Mouse (Mus musculus): ENCODE measurements around the gene Psap. TPM values are rescaled to one million over a fixed set of nuclear protein-coding genes. Genes with fewer than 3 reads are reported as not detected.

The Psap gene
- polyA plus RNA-seq, 1 experiment: 1,603 TPM

DNA sequence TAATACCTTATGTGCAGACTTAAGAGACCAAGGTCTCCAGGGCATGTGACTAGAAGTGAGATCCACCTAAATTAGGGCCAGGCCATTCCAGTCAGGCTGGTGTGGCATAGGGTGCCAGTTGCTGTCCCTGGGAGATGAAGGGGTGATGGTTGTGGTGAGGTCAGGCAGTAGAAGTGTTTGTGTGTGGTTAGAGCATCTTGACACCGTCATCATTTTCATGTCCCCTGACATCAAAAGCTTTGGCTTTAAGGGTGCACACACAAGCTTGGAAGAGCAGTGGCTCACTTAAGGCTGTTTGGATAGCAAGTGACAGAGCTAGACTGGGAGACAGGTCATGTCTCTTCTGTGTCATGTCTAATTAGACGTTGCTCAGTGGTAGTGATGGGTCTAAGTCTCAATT, 10.3 kb downstream of the Psap start:
- H3K4me3 ChIP-seq (ENCODE audit: insufficient read depth, low read depth, low read length): no peak overlapping the region
- peaks cover 55% of the 10 kb centered on the region for H3K4me1 ChIP-seq (ENCODE audit: control insufficient read depth, insufficient read depth, low read length)
- no peaks in the 10 kb centered on the region for H3K27me3 ChIP-seq (replicated peaks; ENCODE audit: control insufficient read depth, insufficient read depth, low read length)
- 45% methylated on average over 2 of the region's 2 CpGs for WGBS
- no peak for TF ChIP-seq CTCF (conservative IDR thresholded peaks at IDR 0.05; ENCODE audit: insufficient read depth, insufficient read length, low read depth, low read length)
- no peak for TF ChIP-seq POLR2A (IDR thresholded peaks at IDR 0.05; ENCODE audit: low read depth, low read length)
- no peak overlapping the region for H3K27ac ChIP-seq (ENCODE audit: insufficient read depth, low read depth, low read length)
- H3K36me3 ChIP-seq (ENCODE audit: control insufficient read depth, insufficient read depth, low read length): no peaks in the 10 kb centered on the region
- DNase-seq: no peak

DNA sequence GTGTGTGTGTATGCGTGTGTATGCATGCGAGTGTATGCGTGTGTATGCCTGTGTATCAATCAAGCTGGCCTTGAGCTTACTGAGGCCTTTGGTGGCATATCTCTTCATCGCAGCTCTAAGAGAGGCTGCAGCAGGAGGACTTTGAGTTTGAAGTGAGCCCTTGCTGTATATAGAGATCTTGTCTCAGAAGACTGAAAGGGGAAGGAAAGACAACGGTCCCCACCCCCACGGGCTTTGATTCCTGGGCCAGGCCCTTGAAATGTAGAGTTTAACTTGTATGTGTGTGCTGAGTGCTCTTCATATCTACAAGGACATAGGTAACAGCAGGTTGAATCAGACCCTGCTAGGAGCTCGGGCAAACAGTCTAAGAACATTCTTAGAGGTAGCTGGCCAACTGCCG, 11.8 kb downstream of the Psap start:
- DNase-seq: no peak
- TF ChIP-seq CTCF (conservative IDR thresholded peaks at IDR 0.05; ENCODE audit: insufficient read depth, insufficient read length, low read depth, low read length) (no peak), POLR2A (IDR thresholded peaks at IDR 0.05; ENCODE audit: low read depth, low read length) (no peak)
- Histone ChIP-seq H3K27ac (ENCODE audit: insufficient read depth, low read depth, low read length) (no peak overlapping the region), H3K4me3 (ENCODE audit: insufficient read depth, low read depth, low read length) (no peak overlapping the region), H3K4me1 (ENCODE audit: control insufficient read depth, insufficient read depth, low read length) (peaks cover 52% of the 10 kb centered on the region), H3K36me3 (ENCODE audit: control insufficient read depth, insufficient read depth, low read length) (no peaks in the 10 kb centered on the region; the same call in 1 of the 2 replicates), H3K27me3 (replicated peaks; ENCODE audit: control insufficient read depth, insufficient read depth, low read length) (no peaks in the 10 kb centered on the region)
- 62% methylated on average over 8 of the region's 8 CpGs for WGBS

DNA sequence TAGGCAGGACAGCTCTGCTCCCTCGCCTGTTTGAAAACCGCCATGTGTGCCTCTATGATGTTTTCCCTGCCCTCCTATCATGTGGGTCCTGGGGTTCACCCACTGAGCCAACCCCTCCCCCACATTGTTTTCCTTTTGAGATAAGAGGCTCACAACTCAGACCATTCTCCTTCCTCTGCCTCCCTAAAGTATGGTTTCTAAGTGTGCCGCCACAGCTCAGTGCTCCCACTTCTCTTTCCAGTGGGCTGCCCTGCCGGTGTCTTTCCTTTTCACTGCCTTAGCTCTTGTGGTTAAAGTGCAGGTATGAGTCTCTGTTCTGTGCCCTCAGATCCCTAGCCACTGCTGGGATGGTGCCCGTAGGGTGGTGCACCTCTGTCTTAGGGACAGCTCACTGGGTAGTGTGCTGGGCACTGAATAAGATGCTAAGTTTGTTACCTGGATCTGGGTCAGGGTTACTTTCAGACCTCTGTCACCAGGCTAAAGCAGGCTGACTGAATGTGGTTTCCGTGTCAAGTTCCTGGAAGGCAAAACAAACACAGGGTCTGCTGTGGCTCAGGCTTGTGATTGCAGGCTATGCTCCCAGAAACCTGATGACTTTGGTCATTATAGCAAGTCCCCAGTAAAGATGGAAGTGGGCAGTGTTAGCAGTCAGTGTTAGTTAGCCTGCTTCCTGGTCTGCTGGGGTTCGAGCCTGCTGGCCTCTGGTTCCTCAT, 12.8 kb downstream of the Psap start:
- Histone ChIP-seq H3K27me3 (replicated peaks; ENCODE audit: control insufficient read depth, insufficient read depth, low read length) (no peaks in the 10 kb centered on the region), H3K4me1 (ENCODE audit: control insufficient read depth, insufficient read depth, low read length) (peaks cover 44% of the 10 kb centered on the region), H3K4me3 (ENCODE audit: insufficient read depth, low read depth, low read length) (no peak overlapping the region), H3K27ac (ENCODE audit: insufficient read depth, low read depth, low read length) (no peak overlapping the region), H3K36me3 (ENCODE audit: control insufficient read depth, insufficient read depth, low read length) (no peaks in the 10 kb centered on the region; the same call in 1 of the 2 replicates)
- no peak for TF ChIP-seq POLR2A (IDR thresholded peaks at IDR 0.05; ENCODE audit: low read depth, low read length)
- TF ChIP-seq CTCF (conservative IDR thresholded peaks at IDR 0.05; ENCODE audit: insufficient read depth, insufficient read length, low read depth, low read length): no peak
- WGBS: 34% methylated on average over 7 of the region's 7 CpGs
- DNase-seq: peak; percentile 38

DNA sequence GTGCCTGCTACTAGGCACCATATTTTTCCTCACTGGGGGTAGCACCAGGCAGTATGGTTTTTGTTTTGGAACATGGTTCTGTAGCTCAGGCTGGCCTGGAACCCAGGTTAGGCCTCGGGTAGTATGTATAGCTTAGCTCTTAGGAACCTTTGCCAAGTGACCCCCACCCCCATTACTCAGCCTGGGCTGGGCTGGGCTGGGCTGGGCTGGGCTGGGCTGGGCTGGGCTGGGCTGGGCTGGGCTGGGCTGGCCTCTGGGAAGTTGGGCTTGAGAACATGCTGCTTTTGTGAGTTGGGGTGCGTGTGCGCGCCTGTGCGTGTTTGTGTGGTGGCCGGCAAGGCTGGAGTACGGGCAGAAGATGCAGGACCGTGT, 13.3 kb downstream of the Psap start:
- WGBS: 66% methylated on average over 8 of the region's 8 CpGs
- H3K27me3 ChIP-seq (replicated peaks; ENCODE audit: control insufficient read depth, insufficient read depth, low read length): no peaks in the 10 kb centered on the region
- no peaks in the 10 kb centered on the region; the same call in 1 of the 2 replicates for H3K36me3 ChIP-seq (ENCODE audit: control insufficient read depth, insufficient read depth, low read length)
- DNase-seq: no peak
- H3K4me3 ChIP-seq (ENCODE audit: insufficient read depth, low read depth, low read length): no peak overlapping the region
- no peak overlapping the region for H3K27ac ChIP-seq (ENCODE audit: insufficient read depth, low read depth, low read length)
- TF ChIP-seq POLR2A (IDR thresholded peaks at IDR 0.05; ENCODE audit: low read depth, low read length) (no peak), CTCF (conservative IDR thresholded peaks at IDR 0.05; ENCODE audit: insufficient read depth, insufficient read length, low read depth, low read length) (no peak)
- peaks cover 39% of the 10 kb centered on the region for H3K4me1 ChIP-seq (ENCODE audit: control insufficient read depth, insufficient read depth, low read length)

DNA sequence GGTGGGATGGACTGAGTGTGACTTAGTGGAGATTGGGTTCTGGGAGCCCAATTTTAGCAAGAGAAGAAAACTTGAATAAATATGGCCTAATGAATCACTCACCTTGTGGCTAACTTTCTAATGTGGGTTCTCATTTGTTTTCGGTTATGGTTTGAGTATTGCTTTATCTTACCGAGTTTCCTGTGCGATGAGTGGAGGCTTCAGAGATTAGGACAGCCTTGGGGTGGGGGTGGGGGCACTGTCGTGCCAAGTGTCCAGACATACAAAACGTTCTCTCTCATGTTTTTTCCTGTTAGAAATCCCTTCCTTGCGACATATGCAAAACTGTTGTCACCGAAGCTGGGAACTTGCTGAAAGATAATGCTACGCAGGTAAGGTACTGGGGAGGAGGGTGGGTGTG, 14.8 kb downstream of the Psap start:
- no peak for TF ChIP-seq CTCF (conservative IDR thresholded peaks at IDR 0.05; ENCODE audit: insufficient read depth, insufficient read length, low read depth, low read length)
- 79% methylated on average over 8 of the region's 8 CpGs for WGBS
- DNase-seq: no peak
- peaks cover 27% of the 10 kb centered on the region for H3K4me1 ChIP-seq (ENCODE audit: control insufficient read depth, insufficient read depth, low read length)
- no peaks in the 10 kb centered on the region; the same call in 1 of the 2 replicates for H3K36me3 ChIP-seq (ENCODE audit: control insufficient read depth, insufficient read depth, low read length)
- H3K4me3 ChIP-seq (ENCODE audit: insufficient read depth, low read depth, low read length): no peak overlapping the region
- H3K27me3 ChIP-seq (replicated peaks; ENCODE audit: control insufficient read depth, insufficient read depth, low read length): no peaks in the 10 kb centered on the region
- no peak overlapping the region for H3K27ac ChIP-seq (ENCODE audit: insufficient read depth, low read depth, low read length)

DNA sequence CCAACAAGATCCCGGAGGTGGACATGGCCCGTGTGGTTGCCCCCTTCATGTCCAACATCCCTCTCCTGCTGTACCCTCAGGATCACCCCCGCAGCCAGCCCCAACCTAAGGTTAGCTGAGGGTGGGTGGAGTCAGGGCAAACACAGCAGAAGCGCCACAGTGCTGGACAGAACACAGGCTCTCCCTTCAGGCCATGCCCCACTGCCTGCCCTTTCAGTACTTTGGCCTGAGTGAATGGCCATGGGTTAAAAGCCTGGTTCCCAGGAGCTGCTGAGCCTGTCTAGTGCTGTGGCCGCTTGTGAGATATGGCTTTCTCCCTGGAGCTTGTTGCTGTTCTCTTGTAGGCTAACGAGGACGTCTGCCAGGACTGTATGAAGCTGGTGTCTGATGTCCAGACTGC, 17.2 kb downstream of the Psap start:
- Histone ChIP-seq H3K4me3 (ENCODE audit: insufficient read depth, low read depth, low read length) (no peak overlapping the region), H3K27me3 (replicated peaks; ENCODE audit: control insufficient read depth, insufficient read depth, low read length) (no peaks in the 10 kb centered on the region), H3K36me3 (ENCODE audit: control insufficient read depth, insufficient read depth, low read length) (peaks cover 2% of the 10 kb centered on the region), H3K4me1 (ENCODE audit: control insufficient read depth, insufficient read depth, low read length) (peaks cover 10% of the 10 kb centered on the region), H3K27ac (ENCODE audit: insufficient read depth, low read depth, low read length) (no peak overlapping the region)
- DNase-seq: peak; percentile 79
- no peak for TF ChIP-seq CTCF (conservative IDR thresholded peaks at IDR 0.05; ENCODE audit: insufficient read depth, insufficient read length, low read depth, low read length)
- no peak for TF ChIP-seq POLR2A (IDR thresholded peaks at IDR 0.05; ENCODE audit: low read depth, low read length)
- WGBS: 67% methylated on average over 7 of the region's 7 CpGs

DNA sequence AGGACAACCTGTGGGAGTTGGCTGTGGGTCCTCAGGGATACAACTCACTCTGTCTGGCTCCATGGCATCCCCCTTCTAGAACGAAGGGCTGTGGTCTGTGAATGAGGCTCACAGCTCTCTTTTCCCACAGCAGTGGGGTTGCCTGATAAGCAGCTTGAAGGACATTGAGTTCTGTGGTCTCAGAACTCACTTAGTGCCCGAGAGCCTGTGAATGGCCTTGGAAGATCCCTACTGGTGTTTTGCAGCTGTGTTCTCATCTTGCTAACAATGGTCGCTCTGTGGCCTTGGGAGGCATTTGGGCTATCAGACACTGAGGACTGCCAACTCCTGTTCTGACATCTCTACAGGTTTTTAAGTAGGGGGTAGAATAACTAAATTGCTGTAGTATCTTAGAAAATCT, 17.9 kb downstream of the Psap start:
- DNase-seq: no peak
- H3K36me3 ChIP-seq (ENCODE audit: control insufficient read depth, insufficient read depth, low read length): peaks cover 2% of the 10 kb centered on the region
- peaks cover 3% of the 10 kb centered on the region for H3K4me1 ChIP-seq (ENCODE audit: control insufficient read depth, insufficient read depth, low read length)
- WGBS: 86% methylated on average over 3 of the region's 3 CpGs
- H3K27ac ChIP-seq (ENCODE audit: insufficient read depth, low read depth, low read length): no peak overlapping the region
- TF ChIP-seq CTCF (conservative IDR thresholded peaks at IDR 0.05; ENCODE audit: insufficient read depth, insufficient read length, low read depth, low read length): no peak
- H3K27me3 ChIP-seq (replicated peaks; ENCODE audit: control insufficient read depth, insufficient read depth, low read length): no peaks in the 10 kb centered on the region
- no peak overlapping the region for H3K4me3 ChIP-seq (ENCODE audit: insufficient read depth, low read depth, low read length)

Measured in kidney, adult 2 months (tissue).